ENCODE assay signal across 23 mouse cellular contexts in genomic region chr7:145094134-145094526, GRCm38 (mm10).
DNase-seq lines count a peak whose midpoint lies in the region; ATAC-seq lines count a peak whose summit lies in the region.
"Had no signal": no experiment of that assay in that cellular context is flagged by ENCODE, and none has a peak within 500 bp of the region (broad histone marks: within the 10 kb centered on the region; RNA-seq: fewer than 3 reads in every experiment).

No protein-coding gene starts in this region.

- H3K9ac ChIP-seq in embryonic facial prominence, embryonic 14.5 days (ENCODE audit: low read depth, low read length): no peak overlapping the region
- H3K9ac ChIP-seq: limb, embryonic 13.5 days; liver, embryonic 12.5 days; midbrain, embryonic 15.5 days; neural tube, embryonic 13.5 days had no signal

- H3K4me3 ChIP-seq in embryonic facial prominence, embryonic 14.5 days (ENCODE audit: low read depth, low read length): no peak overlapping the region
- no peak overlapping the region for H3K4me3 ChIP-seq in embryonic facial prominence, embryonic 10.5 days
- H3K4me3 ChIP-seq: heart, embryonic 10.5 days; limb, embryonic 13.5 days; liver, embryonic 12.5 days; midbrain, embryonic 15.5 days; myocyte; neural tube, embryonic 13.5 days had no signal

- peaks cover 11% of the 10 kb centered on the region; the same call in 1 of the 2 replicates for H3K4me1 ChIP-seq in embryonic facial prominence, embryonic 14.5 days (ENCODE audit: control insufficient read depth, insufficient read depth, low read length)
- H3K4me1 ChIP-seq in embryonic facial prominence, embryonic 10.5 days: peaks cover 8% of the 10 kb centered on the region; the same call in 1 of the 2 replicates
- H3K4me1 ChIP-seq: liver, embryonic 12.5 days; midbrain, embryonic 15.5 days had no signal

- 60% methylated on average over 7 of the region's 7 CpGs for WGBS in embryonic facial prominence, embryonic 14.5 days
- 84% methylated on average over 7 of the region's 7 CpGs for WGBS in embryonic facial prominence, embryonic 10.5 days

- H3K36me3 ChIP-seq in embryonic facial prominence, embryonic 14.5 days (ENCODE audit: control insufficient read depth, insufficient read depth, low read length): no peaks in the 10 kb centered on the region
- no peaks in the 10 kb centered on the region for H3K36me3 ChIP-seq in embryonic facial prominence, embryonic 10.5 days (replicated peaks)
- H3K36me3 ChIP-seq: G1E; heart, embryonic 10.5 days; limb, embryonic 13.5 days; liver, embryonic 12.5 days; midbrain, embryonic 15.5 days; neural tube, embryonic 13.5 days had no signal

- no peak overlapping the region for H3K27ac ChIP-seq in embryonic facial prominence, embryonic 14.5 days (replicated peaks; ENCODE audit: low read depth, low read length)
- H3K27ac ChIP-seq in embryonic facial prominence, embryonic 10.5 days (replicated peaks): no peak overlapping the region
- H3K27ac ChIP-seq: heart, embryonic 10.5 days; kidney, postnatal 0 days; limb, embryonic 13.5 days; liver, embryonic 12.5 days; midbrain, embryonic 15.5 days; neural tube, embryonic 13.5 days had no signal

- no peaks in the 10 kb centered on the region for H3K27me3 ChIP-seq in embryonic facial prominence, embryonic 14.5 days (replicated peaks; ENCODE audit: control insufficient read depth, insufficient read depth, low read length)
- H3K27me3 ChIP-seq in embryonic facial prominence, embryonic 10.5 days (replicated peaks; ENCODE audit: low read depth, poor library complexity, severe bottlenecking): no peaks in the 10 kb centered on the region; the same call in 1 of the 2 replicates
- H3K27me3 ChIP-seq: limb, embryonic 13.5 days; liver, embryonic 12.5 days; midbrain, embryonic 15.5 days; neural tube, embryonic 13.5 days had no signal

- ATAC-seq in embryonic facial prominence, embryonic 14.5 days (ENCODE audit: low read depth): peak; percentile 68; the same call in 1 of the 2 replicates
- ATAC-seq: inflammation-experienced regulatory T-cells, adult 6 months; liver, embryonic 12.5 days; midbrain, embryonic 15.5 days had no signal

- peak; percentile 72 for DNase-seq in embryonic facial prominence, embryonic 14.5 days (ENCODE audit: low spot score)
- no peak for DNase-seq in embryonic facial prominence, embryonic 10.5 days (ENCODE audit: low spot score)
- DNase-seq in kidney, postnatal 10 days: peak; percentile 51
- no peak for DNase-seq in kidney, postnatal 25 days
- DNase-seq in right cerebral cortex, postnatal 4 days: peak; percentile 11
- no peak for DNase-seq in right cerebral cortex, adult 2 months (ENCODE audit: low spot score in 2 of 2)
- DNase-seq in NIH3T3 (ENCODE audit: low read depth): peak; percentile 52
- no peak for DNase-seq in layer of hippocampus, postnatal 25 days (ENCODE audit: extremely low spot score in 1 of 2, low spot score in 1 of 2)
- DNase-seq: adrenal gland, adult 2 months; B cell, adult 2 months; cerebellum, adult 18-20 months; kidney, adult 2 months; lung, adult 18-20 months; right cerebral cortex, adult 18-20 months had no signal

- no peaks in the 10 kb centered on the region for H3K9me3 ChIP-seq in embryonic facial prominence, embryonic 14.5 days (ENCODE audit: control insufficient read depth, low read length)
- H3K9me3 ChIP-seq in embryonic facial prominence, embryonic 10.5 days: no peaks in the 10 kb centered on the region
- H3K9me3 ChIP-seq: G1E; heart, embryonic 10.5 days; limb, embryonic 13.5 days; liver, embryonic 12.5 days; midbrain, embryonic 15.5 days; neural tube, embryonic 13.5 days had no signal

- no peak overlapping the region for H3K4me2 ChIP-seq in embryonic facial prominence, embryonic 14.5 days (ENCODE audit: low read depth, low read length)
- H3K4me2 ChIP-seq: limb, embryonic 13.5 days; liver, embryonic 12.5 days; midbrain, embryonic 15.5 days; neural tube, embryonic 13.5 days had no signal

Comparison
In these comparisons a context has a peak if more than half of its experiments do, and no peak if none do; other contexts are left out.
1. DNase-seq: peak in embryonic facial prominence, embryonic 14.5 days (single experiment), kidney, postnatal 10 days (single experiment), right cerebral cortex, postnatal 4 days (single experiment) and NIH3T3 (single experiment); none in embryonic facial prominence, embryonic 10.5 days (single experiment), kidney, postnatal 25 days (0 of 2), right cerebral cortex, adult 2 months (0 of 2) and layer of hippocampus, postnatal 25 days (0 of 2).